Mouse (Mus musculus) myocyte (in vitro differentiated cells): ENCODE measurements around the gene Src. TPM values are rescaled to one million over a fixed set of nuclear protein-coding genes. Genes with fewer than 3 reads are reported as not detected.

ENCODE experiments used
- H3K27me3 ChIP-seq: one replicate; pipeline ENCODE4 v1.6.1; 2011; ENCODE audit not compliant: control insufficient read depth, insufficient read depth, insufficient read length
- H3K36me3 ChIP-seq: one replicate; pipeline ENCODE4 v1.6.1; 2011; ENCODE audit not compliant: control insufficient read depth, insufficient read depth
- H3K4me2 ChIP-seq: one replicate; pipeline ENCODE4 v1.6.1; 2011; ENCODE audit warnings: low read depth, control low read depth
- H3K4me3 ChIP-seq: one replicate; pipeline ENCODE4 v1.5.1; 2011; ENCODE audit warnings: mild to moderate bottlenecking, control low read depth, moderate library complexity
- H3K79me2 ChIP-seq: one replicate; pipeline ENCODE4 v1.6.1; 2011; ENCODE audit not compliant: control insufficient read depth, insufficient read depth
- H3ac ChIP-seq: one replicate; pipeline ENCODE4 v1.6.1; 2011; ENCODE audit not compliant: control insufficient read depth, insufficient read length
- CEBPB ChIP-seq: IDR thresholded peaks from 2 replicates; pipeline ENCODE4 v1.6.1; 2011; ENCODE audit warnings: mild to moderate bottlenecking, moderate library complexity; ENCODE audit not compliant: poor library complexity, insufficient read depth, severe bottlenecking
- E2F4 ChIP-seq: IDR thresholded peaks from one replicate; pipeline ENCODE4 v1.6.1; 2011; ENCODE audit warnings: mild to moderate bottlenecking, control low read depth, moderate library complexity; ENCODE audit not compliant: insufficient read depth
- MAX ChIP-seq: IDR thresholded peaks from one replicate; pipeline ENCODE4 v1.6.1; 2011; ENCODE audit warnings: low read depth, mild to moderate bottlenecking, control low read depth
- MYOD1 ChIP-seq, 3 experiments: IDR thresholded peaks; one replicate each; pipeline ENCODE4 v1.6.1; 2011; ENCODE audit warnings: control low read depth in 2 of 3, low read depth in 2 of 3, mild to moderate bottlenecking in 2 of 3, moderate library complexity in 1 of 3; ENCODE audit not compliant: insufficient read length in 2 of 3, control insufficient read depth in 1 of 3
- MYOG ChIP-seq, 3 experiments: IDR thresholded peaks; one replicate each; pipeline ENCODE4 v1.6.1; 2011; ENCODE audit warnings: control low read depth in 2 of 3, low read depth in 2 of 3, mild to moderate bottlenecking in 2 of 3; ENCODE audit not compliant: insufficient read length in 2 of 3, control insufficient read depth in 1 of 3, insufficient read depth in 1 of 3
- POLR2A ChIP-seq: IDR thresholded peaks from one replicate; pipeline ENCODE4 v1.6.1; 2011; ENCODE audit warnings: low read depth, mild to moderate bottlenecking, control low read depth, moderate library complexity; ENCODE audit not compliant: insufficient read length
- POLR2AphosphoS2 ChIP-seq: IDR thresholded peaks from one replicate; pipeline ENCODE4 v1.6.1; 2011; ENCODE audit warnings: low read depth, control low read depth; ENCODE audit not compliant: insufficient read length
- REST ChIP-seq: IDR thresholded peaks from one replicate; pipeline ENCODE4 v1.6.1; 2011; ENCODE audit warnings: mild to moderate bottlenecking, control low read depth, moderate library complexity; ENCODE audit not compliant: insufficient read depth, insufficient read length
- SRF ChIP-seq: IDR thresholded peaks from one replicate; pipeline ENCODE4 v1.6.1; 2011; ENCODE audit warnings: low read depth; ENCODE audit not compliant: control insufficient read depth, insufficient read length
- TCF12 ChIP-seq: IDR thresholded peaks from one replicate; pipeline ENCODE4 v1.6.1; 2011; ENCODE audit warnings: mild to moderate bottlenecking, control low read depth; ENCODE audit not compliant: poor library complexity, insufficient read depth, severe bottlenecking
- TCF3 ChIP-seq: IDR thresholded peaks from one replicate; pipeline ENCODE4 v1.6.1; 2011; ENCODE audit warnings: low read depth, control low read depth; ENCODE audit not compliant: insufficient read length
- USF1 ChIP-seq: IDR thresholded peaks from one replicate; pipeline ENCODE4 v1.6.1; 2011; ENCODE audit warnings: low read depth, mild to moderate bottlenecking, control low read depth, moderate library complexity
- polyA plus RNA-seq: library from polyadenylated mRNA; unstranded; fragments of >200 nt; fragmentation: generic; extraction: Trizol; gene quantifications from one replicate; pipeline ENCODE4 v1.2.1, GENCODE M21; 2012; ENCODE audit warnings: missing spikeins

The Src gene
- polyA plus RNA-seq, 1 experiment, result 20.3 TPM

- TF ChIP-seq SRF, result no peak
- no peak for TF ChIP-seq MYOG (IDR thresholded peaks at IDR 0.05; ENCODE audit: control insufficient read depth in 1 of 3, insufficient read depth in 1 of 3, insufficient read length in 2 of 3, low read depth in 2 of 3)
- no peak for TF ChIP-seq MYOD1 (IDR thresholded peaks at IDR 0.05; ENCODE audit: control insufficient read depth in 1 of 3, insufficient read length in 2 of 3, low read depth in 2 of 3)
- no peak for TF ChIP-seq POLR2A
- TF ChIP-seq E2F4, result no peak
- TF ChIP-seq TCF12, result no peak
- no peak for TF ChIP-seq POLR2AphosphoS2
- no peak for TF ChIP-seq TCF3
- no peak overlapping the region for H3K4me2 ChIP-seq
- no peak overlapping the region for H3ac ChIP-seq
- no peak overlapping the region for H3K4me3 ChIP-seq
- no peaks in the 10 kb centered on the region for H3K27me3 ChIP-seq
- H3K36me3 ChIP-seq, result no peaks in the 10 kb centered on the region
- no peaks in the 10 kb centered on the region for H3K79me2 ChIP-seq
Measured at GRCm38 (mm10) chr2:157398539-157398938, 19.7 kb upstream of the Src start.

DNA sequence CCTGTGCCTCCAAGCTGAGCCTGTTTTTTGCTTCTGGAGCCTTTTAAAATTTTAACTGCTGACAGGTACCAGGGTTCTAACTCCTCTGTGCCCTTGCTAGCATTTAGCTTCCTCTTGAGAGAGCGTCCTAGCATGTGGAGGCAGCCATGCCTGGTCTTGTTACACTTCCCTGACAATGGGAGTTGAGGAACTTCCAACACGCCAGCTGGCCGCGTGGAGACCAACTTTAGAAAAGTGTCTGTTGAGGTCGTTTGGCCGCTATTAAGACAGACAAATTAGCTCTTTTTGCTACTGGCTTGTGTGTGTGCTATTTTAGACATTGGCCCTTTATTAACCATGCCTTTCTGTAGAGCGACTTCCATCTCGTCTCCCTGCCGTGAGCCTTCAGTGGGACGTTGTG, 18.4 kb upstream of the Src start:
- Histone ChIP-seq H3K27me3 (no peaks in the 10 kb centered on the region), H3K36me3 (no peaks in the 10 kb centered on the region), H3K79me2 (no peaks in the 10 kb centered on the region), H3K4me3 (no peak overlapping the region), H3K4me2 (no peak overlapping the region), H3ac (no peak overlapping the region)
- TF ChIP-seq MYOD1 (IDR thresholded peaks at IDR 0.05; ENCODE audit: control insufficient read depth in 1 of 3, insufficient read length in 2 of 3, low read depth in 2 of 3) (no peak), POLR2AphosphoS2 (no peak), MAX (no peak), SRF (no peak), MYOG (IDR thresholded peaks at IDR 0.05; ENCODE audit: control insufficient read depth in 1 of 3, insufficient read depth in 1 of 3, insufficient read length in 2 of 3, low read depth in 2 of 3) (no peak), TCF12 (no peak), TCF3 (no peak), REST (no peak), CEBPB (no peak)

GRCm38 (mm10) chr2:157400491-157400890, 17.8 kb upstream of the Src start:
- no peak overlapping the region for H3K4me3 ChIP-seq
- no peak for TF ChIP-seq SRF
- TF ChIP-seq TCF12, result no peak
- no peak for TF ChIP-seq MYOG (IDR thresholded peaks at IDR 0.05; ENCODE audit: control insufficient read depth in 1 of 3, insufficient read depth in 1 of 3, insufficient read length in 2 of 3, low read depth in 2 of 3)
- no peak for TF ChIP-seq REST
- no peak for TF ChIP-seq MAX
- TF ChIP-seq POLR2AphosphoS2, result no peak
- TF ChIP-seq POLR2A, result no peak
- TF ChIP-seq TCF3, result no peak
- no peak for TF ChIP-seq USF1
- TF ChIP-seq MYOD1 (IDR thresholded peaks at IDR 0.05; ENCODE audit: control insufficient read depth in 1 of 3, insufficient read length in 2 of 3, low read depth in 2 of 3), result no peak
- H3K27me3 ChIP-seq, result no peaks in the 10 kb centered on the region

GRCm38 (mm10) chr2:157401261-157401660, 17.0 kb upstream of the Src start:
- no peaks in the 10 kb centered on the region for H3K27me3 ChIP-seq
- no peak overlapping the region for H3K4me2 ChIP-seq

More at GRCm38 (mm10) chr2:157400491-157400890, 17.8 kb upstream of the Src start:
- Histone ChIP-seq H3K36me3 (no peaks in the 10 kb centered on the region), H3K79me2 (no peaks in the 10 kb centered on the region), H3ac (no peak overlapping the region), H3K4me2 (no peak overlapping the region)

DNA sequence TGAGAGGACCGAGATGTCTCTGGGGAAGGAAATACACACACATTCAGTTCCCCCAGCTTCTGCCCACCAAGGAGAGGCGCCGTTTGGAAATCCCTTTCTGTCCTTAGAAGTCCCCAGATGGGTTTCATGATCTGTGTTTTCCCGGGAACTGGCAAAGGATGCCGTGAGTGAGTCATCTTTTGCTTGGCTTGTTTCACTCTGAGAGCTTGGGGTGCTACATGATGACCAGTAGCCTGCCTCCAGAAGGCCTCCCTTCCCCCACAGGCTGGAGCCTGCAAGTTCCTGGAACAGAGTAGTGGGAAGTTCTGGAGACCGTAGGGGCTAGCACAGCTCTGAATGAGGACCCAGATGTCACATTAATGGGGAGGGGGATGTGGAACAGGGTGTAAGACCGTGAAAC, 10.6 kb upstream of the Src start:
- no peak for TF ChIP-seq MYOG (IDR thresholded peaks at IDR 0.05; ENCODE audit: control insufficient read depth in 1 of 3, insufficient read depth in 1 of 3, insufficient read length in 2 of 3, low read depth in 2 of 3)
- TF ChIP-seq TCF12, result no peak
- TF ChIP-seq MYOD1 (IDR thresholded peaks at IDR 0.05; ENCODE audit: control insufficient read depth in 1 of 3, insufficient read length in 2 of 3, low read depth in 2 of 3), result no peak
- no peak for TF ChIP-seq E2F4
- no peak for TF ChIP-seq CEBPB
- no peak for TF ChIP-seq USF1
- TF ChIP-seq POLR2AphosphoS2, result no peak
- no peak for TF ChIP-seq POLR2A

More at GRCm38 (mm10) chr2:157401261-157401660, 17.0 kb upstream of the Src start:
- TF ChIP-seq USF1, result no peak
- no peak for TF ChIP-seq MYOG (IDR thresholded peaks at IDR 0.05; ENCODE audit: control insufficient read depth in 1 of 3, insufficient read depth in 1 of 3, insufficient read length in 2 of 3, low read depth in 2 of 3)
- no peak for TF ChIP-seq POLR2AphosphoS2
- no peak for TF ChIP-seq SRF
- no peak for TF ChIP-seq TCF12
- TF ChIP-seq MYOD1 (IDR thresholded peaks at IDR 0.05; ENCODE audit: control insufficient read depth in 1 of 3, insufficient read length in 2 of 3, low read depth in 2 of 3), result no peak
- no peak for TF ChIP-seq REST
- TF ChIP-seq E2F4, result no peak
- no peak for TF ChIP-seq TCF3
- TF ChIP-seq CEBPB, result no peak
- no peak for TF ChIP-seq POLR2A
- Histone ChIP-seq H3K79me2 (no peaks in the 10 kb centered on the region), H3ac (no peak overlapping the region), H3K36me3 (no peaks in the 10 kb centered on the region), H3K4me3 (no peak overlapping the region)

More for the DNA sequence above, 10.6 kb upstream of the Src start:
- no peaks in the 10 kb centered on the region for H3K36me3 ChIP-seq
- no peaks in the 10 kb centered on the region for H3K79me2 ChIP-seq
- no peak overlapping the region for H3K4me3 ChIP-seq
- no peak overlapping the region for H3ac ChIP-seq
- H3K4me2 ChIP-seq, result peak overlapping the region; percentile 20
- H3K27me3 ChIP-seq, result no peaks in the 10 kb centered on the region
